Mouse (Mus musculus): ENCODE measurements around the gene Srd5a3. TPM values are rescaled to one million over a fixed set of nuclear protein-coding genes. Genes with fewer than 3 reads are reported as not detected.
"Not testable (repeated sequence)": the region's sequence is repeated elsewhere in the genome, so short reads cannot be mapped to it uniquely, and the experiment has no call there.

Srd5a3 gene
- polyA plus RNA-seq (2014; fragmentation: Nextera tagmentation; extraction: Ambion mirVana) = 33.6 and 34.1 TPM in 2 replicates

GRCm38 (mm10) chr5:76139808-76140729 is at the start of gene Srd5a3:
TSS of gene Srd5a3 (plus strand) at chr5:76140271.
- H3K9me3 ChIP-seq (ENCODE audit: control insufficient read depth, low read depth, low read length) = no peaks in the 10 kb centered on the region
- peak; percentile 97 for ATAC-seq (ENCODE audit: insufficient number of reproducible peaks, insufficient read depth, low FRiP score, low read depth)
- no peaks in the 10 kb centered on the region for H3K36me3 ChIP-seq (ENCODE audit: control insufficient read depth, insufficient read depth, low read length)
- H3K4me2 ChIP-seq (replicated peaks; ENCODE audit: low read depth, low read length) = peak within 1 kb of the TSS; percentile 73
- peak within 1 kb of the TSS; percentile 98 for H3K27ac ChIP-seq (ENCODE audit: low read length)
- H3K27me3 ChIP-seq (ENCODE audit: control insufficient read depth, insufficient read depth, low read length) = no peaks in the 10 kb centered on the region
- peaks cover 12% of the 10 kb centered on the region; the same call in 1 of the 2 replicates for H3K4me1 ChIP-seq (ENCODE audit: control insufficient read depth, insufficient read depth, low read length)
- peak within 1 kb of the TSS; percentile 84 for H3K9ac ChIP-seq (replicated peaks; ENCODE audit: low read depth, low read length)
- peak within 1 kb of the TSS; percentile 72 for H3K4me3 ChIP-seq (ENCODE audit: low read depth, low read length)
- 1% methylated on average over 67 of the region's 69 CpGs for WGBS

- not testable (repeated sequence) for H3K36me3 ChIP-seq (ENCODE audit: control insufficient read depth, insufficient read depth, low read length); H3K9ac ChIP-seq (replicated peaks; ENCODE audit: low read depth, low read length); H3K4me2 ChIP-seq (replicated peaks; ENCODE audit: low read depth, low read length); H3K9me3 ChIP-seq (ENCODE audit: control insufficient read depth, low read depth, low read length); H3K27ac ChIP-seq (ENCODE audit: low read length); ATAC-seq (ENCODE audit: insufficient number of reproducible peaks, insufficient read depth, low FRiP score, low read depth); H3K4me3 ChIP-seq (ENCODE audit: low read depth, low read length); H3K4me1 ChIP-seq (ENCODE audit: control insufficient read depth, insufficient read depth, low read length); H3K27me3 ChIP-seq (ENCODE audit: control insufficient read depth, insufficient read depth, low read length)
- 79% methylated on average over 5 of the region's 5 CpGs for WGBS
Observed at GRCm38 (mm10) chr5:76103809-76104208, 36.3 kb upstream of the Srd5a3 start.

GRCm38 (mm10) chr5:76107306-76107705 is 32.8 kb upstream of the Srd5a3 start:
- H3K27ac ChIP-seq (ENCODE audit: low read length) = no peak overlapping the region
- no peaks in the 10 kb centered on the region for H3K36me3 ChIP-seq (ENCODE audit: control insufficient read depth, insufficient read depth, low read length)
- no peaks in the 10 kb centered on the region for H3K27me3 ChIP-seq (ENCODE audit: control insufficient read depth, insufficient read depth, low read length)
- ATAC-seq (ENCODE audit: insufficient number of reproducible peaks, insufficient read depth, low FRiP score, low read depth) = no peak
- WGBS = 73% methylated on average over 5 of the region's 5 CpGs
- no peak overlapping the region for H3K4me3 ChIP-seq (ENCODE audit: low read depth, low read length)
- no peak overlapping the region for H3K9ac ChIP-seq (replicated peaks; ENCODE audit: low read depth, low read length)
- H3K9me3 ChIP-seq (ENCODE audit: control insufficient read depth, low read depth, low read length) = no peaks in the 10 kb centered on the region
- H3K4me1 ChIP-seq (ENCODE audit: control insufficient read depth, insufficient read depth, low read length) = no peaks in the 10 kb centered on the region
- no peak overlapping the region for H3K4me2 ChIP-seq (replicated peaks; ENCODE audit: low read depth, low read length)

GRCm38 (mm10) chr5:76108496-76108895 is 31.6 kb upstream of the Srd5a3 start:
- Histone ChIP-seq H3K9ac (replicated peaks; ENCODE audit: low read depth, low read length) (no peak overlapping the region), H3K4me1 (ENCODE audit: control insufficient read depth, insufficient read depth, low read length) (no peaks in the 10 kb centered on the region), H3K9me3 (ENCODE audit: control insufficient read depth, low read depth, low read length) (no peaks in the 10 kb centered on the region), H3K27me3 (ENCODE audit: control insufficient read depth, insufficient read depth, low read length) (no peaks in the 10 kb centered on the region), H3K4me2 (replicated peaks; ENCODE audit: low read depth, low read length) (no peak overlapping the region), H3K27ac (ENCODE audit: low read length) (no peak overlapping the region), H3K36me3 (ENCODE audit: control insufficient read depth, insufficient read depth, low read length) (no peaks in the 10 kb centered on the region), H3K4me3 (ENCODE audit: low read depth, low read length) (no peak overlapping the region)
- ATAC-seq (ENCODE audit: insufficient number of reproducible peaks, insufficient read depth, low FRiP score, low read depth) = no peak
- 80% methylated on average over 3 of the region's 3 CpGs for WGBS

- H3K27ac ChIP-seq (ENCODE audit: low read length) = no peak overlapping the region
- WGBS = 75% methylated on average over 3 of the region's 3 CpGs
- H3K27me3 ChIP-seq (ENCODE audit: control insufficient read depth, insufficient read depth, low read length) = no peaks in the 10 kb centered on the region
- ATAC-seq (ENCODE audit: insufficient number of reproducible peaks, insufficient read depth, low FRiP score, low read depth) = no peak
- no peaks in the 10 kb centered on the region for H3K9me3 ChIP-seq (ENCODE audit: control insufficient read depth, low read depth, low read length)
- no peak overlapping the region for H3K4me2 ChIP-seq (replicated peaks; ENCODE audit: low read depth, low read length)
- H3K4me3 ChIP-seq (ENCODE audit: low read depth, low read length) = no peak overlapping the region
- no peak overlapping the region for H3K9ac ChIP-seq (replicated peaks; ENCODE audit: low read depth, low read length)
- no peaks in the 10 kb centered on the region for H3K4me1 ChIP-seq (ENCODE audit: control insufficient read depth, insufficient read depth, low read length)
- H3K36me3 ChIP-seq (ENCODE audit: control insufficient read depth, insufficient read depth, low read length) = no peaks in the 10 kb centered on the region
Observed at GRCm38 (mm10) chr5:76111173-76111572, 28.9 kb upstream of the Srd5a3 start.

- no peaks in the 10 kb centered on the region for H3K27me3 ChIP-seq (ENCODE audit: control insufficient read depth, insufficient read depth, low read length)
- no peak overlapping the region for H3K4me2 ChIP-seq (replicated peaks; ENCODE audit: low read depth, low read length)
- H3K36me3 ChIP-seq (ENCODE audit: control insufficient read depth, insufficient read depth, low read length) = no peaks in the 10 kb centered on the region
- H3K4me1 ChIP-seq (ENCODE audit: control insufficient read depth, insufficient read depth, low read length) = no peaks in the 10 kb centered on the region
- H3K4me3 ChIP-seq (ENCODE audit: low read depth, low read length) = no peak overlapping the region
- no peak overlapping the region for H3K27ac ChIP-seq (ENCODE audit: low read length)
- no peak for ATAC-seq (ENCODE audit: insufficient number of reproducible peaks, insufficient read depth, low FRiP score, low read depth)
- 80% methylated on average over 4 of the region's 4 CpGs for WGBS
- H3K9me3 ChIP-seq (ENCODE audit: control insufficient read depth, low read depth, low read length) = no peaks in the 10 kb centered on the region
- no peak overlapping the region for H3K9ac ChIP-seq (replicated peaks; ENCODE audit: low read depth, low read length)
Observed at GRCm38 (mm10) chr5:76112016-76112415, 28.1 kb upstream of the Srd5a3 start.

GRCm38 (mm10) chr5:76115436-76116041 is 24.5 kb upstream of the Srd5a3 start:
- Histone ChIP-seq H3K4me1 (ENCODE audit: control insufficient read depth, insufficient read depth, low read length) (no peaks in the 10 kb centered on the region), H3K27me3 (ENCODE audit: control insufficient read depth, insufficient read depth, low read length) (no peaks in the 10 kb centered on the region), H3K9me3 (ENCODE audit: control insufficient read depth, low read depth, low read length) (no peaks in the 10 kb centered on the region), H3K9ac (replicated peaks; ENCODE audit: low read depth, low read length) (no peak overlapping the region), H3K4me3 (ENCODE audit: low read depth, low read length) (no peak overlapping the region), H3K4me2 (replicated peaks; ENCODE audit: low read depth, low read length) (no peak overlapping the region), H3K27ac (ENCODE audit: low read length) (no peak overlapping the region), H3K36me3 (ENCODE audit: control insufficient read depth, insufficient read depth, low read length) (no peaks in the 10 kb centered on the region)
- 71% methylated on average over 8 of the region's 8 CpGs for WGBS
- no peak for ATAC-seq (ENCODE audit: insufficient number of reproducible peaks, insufficient read depth, low FRiP score, low read depth)

GRCm38 (mm10) chr5:76118441-76118840 is 21.6 kb upstream of the Srd5a3 start:
- no peaks in the 10 kb centered on the region for H3K9me3 ChIP-seq (ENCODE audit: control insufficient read depth, low read depth, low read length)
- no peaks in the 10 kb centered on the region for H3K27me3 ChIP-seq (ENCODE audit: control insufficient read depth, insufficient read depth, low read length)
- WGBS = 37% methylated on average over 7 of the region's 7 CpGs
- H3K27ac ChIP-seq (ENCODE audit: low read length) = no peak overlapping the region
- no peak overlapping the region for H3K4me2 ChIP-seq (replicated peaks; ENCODE audit: low read depth, low read length)
- no peaks in the 10 kb centered on the region for H3K4me1 ChIP-seq (ENCODE audit: control insufficient read depth, insufficient read depth, low read length)
- no peaks in the 10 kb centered on the region for H3K36me3 ChIP-seq (ENCODE audit: control insufficient read depth, insufficient read depth, low read length)
- no peak overlapping the region for H3K4me3 ChIP-seq (ENCODE audit: low read depth, low read length)
- ATAC-seq (ENCODE audit: insufficient number of reproducible peaks, insufficient read depth, low FRiP score, low read depth) = no peak
- H3K9ac ChIP-seq (replicated peaks; ENCODE audit: low read depth, low read length) = no peak overlapping the region

Measured in stomach, embryonic 14.5 days (tissue).